Mouse (Mus musculus): ENCODE results near the gene Tdg.
"Not testable (repeated sequence)": the region's sequence is repeated elsewhere in the genome, so short reads cannot be mapped to it uniquely, and the experiment has no call there.

GRCm38 (mm10) chr10:82589673-82590072 is 40.0 kb upstream of the Tdg start:
- not testable (repeated sequence) for TF ChIP-seq POLR2A (IDR thresholded peaks at IDR 0.05; ENCODE audit: borderline replicate concordance, insufficient read depth, low read length); CTCF (IDR thresholded peaks at IDR 0.05; ENCODE audit: borderline replicate concordance, insufficient read depth, low read depth, low read length)

Measured in cerebellum, adult 2 months (tissue).